In the genomic region with DNA sequence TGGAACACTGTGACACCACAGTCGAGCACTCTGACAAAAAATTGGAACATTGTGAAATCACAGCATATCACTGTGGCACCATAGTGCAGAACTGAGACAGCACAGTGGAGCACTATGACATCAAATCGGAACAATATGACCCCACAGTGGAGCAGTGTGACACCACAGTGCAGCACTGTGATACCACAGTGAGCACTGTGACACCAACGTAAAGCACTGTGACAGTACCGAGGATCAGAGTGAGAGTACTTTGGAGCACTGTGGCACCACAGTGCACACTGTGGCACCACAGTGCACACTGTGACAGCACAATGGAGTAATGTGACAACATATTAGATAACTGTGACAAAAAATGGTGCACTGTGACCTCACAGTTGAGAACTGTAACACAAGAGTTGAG, we compare ENCODE assay signal across 21 mouse cellular contexts.
A peak's percentile ranks its signal among the peaks of the same experiment; 100 is the strongest.
DNase-seq lines count a peak whose midpoint lies in the region; ATAC-seq and TF ChIP-seq lines count a peak whose summit lies in the region.
"Had no signal": no experiment of that assay in that cellular context is flagged by ENCODE, and none has a peak within 500 bp of the region (broad histone marks: within the 10 kb centered on the region; RNA-seq: fewer than 3 reads in every experiment).

No protein-coding gene starts in this region.

- DNase-seq in heart, adult 18-20 months: no peak
- peak; percentile 6 for DNase-seq in limb, embryonic 11.5 days (ENCODE audit: low spot score)
- DNase-seq in limb, embryonic 10.5 days (ENCODE audit: low spot score): no peak
- DNase-seq in midbrain, postnatal 0 days (ENCODE audit: low spot score): no peak
- no peak for DNase-seq in midbrain, embryonic 11.5 days (ENCODE audit: low spot score, missing footprints)
- DNase-seq in gastrocnemius, postnatal 36 days: no peak
- DNase-seq: adrenal gland, postnatal 36 days; cerebellum, adult 11-12 months; cerebellum, postnatal 25 days; embryo, embryonic 11 days; gastrocnemius, postnatal 14 days; kidney, adult 11 months; kidney, postnatal 10 days; liver, embryonic 13.5 days; right cerebral cortex, postnatal 14 days; spleen, adult 18-20 months; thymus, adult 2 months had no signal

- H3K9ac ChIP-seq in heart, embryonic 13.5 days: no peak overlapping the region
- no peak overlapping the region for H3K9ac ChIP-seq in limb, embryonic 11.5 days (ENCODE audit: low read length)
- H3K9ac ChIP-seq in midbrain, postnatal 0 days (replicated peaks; ENCODE audit: low read length, poor library complexity, severe bottlenecking): no peak overlapping the region
- no peak overlapping the region for H3K9ac ChIP-seq in midbrain, embryonic 11.5 days (ENCODE audit: low read length)
- no peak overlapping the region for H3K9ac ChIP-seq in stomach, embryonic 16.5 days (ENCODE audit: low read length)
- H3K9ac ChIP-seq: forebrain, embryonic 12.5 days; liver, embryonic 13.5 days; neural tube, embryonic 12.5 days had no signal

- peaks cover 51% of the 10 kb centered on the region for H3K9me3 ChIP-seq in heart, embryonic 13.5 days
- peaks cover 55% of the 10 kb centered on the region for H3K9me3 ChIP-seq in limb, embryonic 11.5 days (ENCODE audit: control insufficient read depth, low read length)
- peaks cover 51% of the 10 kb centered on the region for H3K9me3 ChIP-seq in limb, embryonic 10.5 days (replicated peaks)
- H3K9me3 ChIP-seq in midbrain, postnatal 0 days (ENCODE audit: low read length): peaks cover 49% of the 10 kb centered on the region
- peaks cover 51% of the 10 kb centered on the region for H3K9me3 ChIP-seq in midbrain, embryonic 11.5 days (ENCODE audit: control insufficient read depth, low read length)
- peaks cover 26% of the 10 kb centered on the region for H3K9me3 ChIP-seq in stomach, embryonic 16.5 days (replicated peaks; ENCODE audit: control insufficient read depth, low read length)

- no peak overlapping the region for H3K4me3 ChIP-seq in heart, embryonic 13.5 days
- no peak overlapping the region; the same call in 1 of the 2 replicates for H3K4me3 ChIP-seq in limb, embryonic 11.5 days (ENCODE audit: low read depth, low read length)
- no peak overlapping the region for H3K4me3 ChIP-seq in limb, embryonic 10.5 days
- H3K4me3 ChIP-seq in midbrain, postnatal 0 days (ENCODE audit: low read depth, low read length): no peak overlapping the region
- H3K4me3 ChIP-seq in midbrain, embryonic 11.5 days (ENCODE audit: low read depth, low read length): no peak overlapping the region
- no peak overlapping the region for H3K4me3 ChIP-seq in stomach, embryonic 16.5 days (replicated peaks; ENCODE audit: low read length)
- H3K4me3 ChIP-seq: forebrain, embryonic 12.5 days; liver, embryonic 13.5 days; neural tube, embryonic 12.5 days had no signal

- H3K4me2 ChIP-seq in heart, embryonic 13.5 days: no peak overlapping the region
- no peak overlapping the region for H3K4me2 ChIP-seq in limb, embryonic 11.5 days (ENCODE audit: low read depth, severe bottlenecking)
- no peak overlapping the region for H3K4me2 ChIP-seq in midbrain, postnatal 0 days (ENCODE audit: low read depth, low read length, poor library complexity, severe bottlenecking)
- no peak overlapping the region for H3K4me2 ChIP-seq in midbrain, embryonic 11.5 days
- H3K4me2 ChIP-seq in stomach, embryonic 16.5 days (ENCODE audit: low read depth, low read length): no peak overlapping the region
- H3K4me2 ChIP-seq: forebrain, embryonic 12.5 days; liver, embryonic 13.5 days; neural tube, embryonic 12.5 days had no signal

- WGBS in heart, embryonic 13.5 days: 57% methylated on average over 4 of the region's 4 CpGs
- 76% methylated on average over 4 of the region's 4 CpGs for WGBS in limb, embryonic 11.5 days
- WGBS in limb, embryonic 10.5 days: 87% methylated on average over 4 of the region's 4 CpGs
- 74% methylated on average over 4 of the region's 4 CpGs for WGBS in midbrain, postnatal 0 days
- WGBS in midbrain, embryonic 11.5 days: 77% methylated on average over 4 of the region's 4 CpGs
- WGBS in stomach, embryonic 16.5 days: 71% methylated on average over 4 of the region's 4 CpGs

- intact Hi-C loops in gastrocnemius, postnatal 36 days (cut with DNase I): no loop called here

- no peak overlapping the region for H3K27ac ChIP-seq in heart, embryonic 13.5 days (replicated peaks)
- H3K27ac ChIP-seq in limb, embryonic 11.5 days (replicated peaks; ENCODE audit: low read depth, low read length): no peak overlapping the region
- H3K27ac ChIP-seq in limb, embryonic 10.5 days: no peak overlapping the region
- no peak overlapping the region for H3K27ac ChIP-seq in midbrain, postnatal 0 days (ENCODE audit: low read depth, low read length)
- H3K27ac ChIP-seq in midbrain, embryonic 11.5 days (ENCODE audit: low read depth, low read length): no peak overlapping the region
- H3K27ac ChIP-seq in stomach, embryonic 16.5 days (ENCODE audit: low read length): no peak overlapping the region
- H3K27ac ChIP-seq: forebrain, embryonic 12.5 days; liver, embryonic 13.5 days; neural tube, embryonic 12.5 days had no signal

- ATAC-seq in heart, embryonic 13.5 days (ENCODE audit: extremely low read depth, insufficient number of reproducible peaks, low FRiP score, low TSS enrichment): peak; percentile 49; the same call in 1 of the 2 replicates
- peak; percentile 21; the same call in 1 of the 2 replicates for ATAC-seq in limb, embryonic 11.5 days (ENCODE audit: insufficient number of reproducible peaks, low FRiP score, low TSS enrichment, low read depth)
- peak; percentile 61; the same call in 1 of the 2 replicates for ATAC-seq in midbrain, postnatal 0 days (ENCODE audit: low FRiP score)
- ATAC-seq in midbrain, embryonic 11.5 days (ENCODE audit: low FRiP score): no peak
- ATAC-seq in stomach, embryonic 16.5 days (ENCODE audit: insufficient read depth, low FRiP score): peak; percentile 28; the same call in 1 of the 2 replicates

- TF ChIP-seq CTCF in midbrain, postnatal 0 days (IDR thresholded peaks at IDR 0.05): no peak

- no peaks in the 10 kb centered on the region for H3K36me3 ChIP-seq in heart, embryonic 13.5 days
- H3K36me3 ChIP-seq in limb, embryonic 11.5 days (ENCODE audit: control insufficient read depth, insufficient read depth, low read length): no peaks in the 10 kb centered on the region
- H3K36me3 ChIP-seq in limb, embryonic 10.5 days: no peaks in the 10 kb centered on the region
- no peaks in the 10 kb centered on the region for H3K36me3 ChIP-seq in midbrain, postnatal 0 days (ENCODE audit: insufficient read depth, low read length)
- H3K36me3 ChIP-seq in midbrain, embryonic 11.5 days (ENCODE audit: control insufficient read depth, insufficient read depth, low read length): no peaks in the 10 kb centered on the region
- no peaks in the 10 kb centered on the region for H3K36me3 ChIP-seq in stomach, embryonic 16.5 days (ENCODE audit: control insufficient read depth, insufficient read depth, low read length)
- H3K36me3 ChIP-seq: forebrain, embryonic 12.5 days; liver, embryonic 13.5 days; neural tube, embryonic 12.5 days had no signal

- H3K27me3 ChIP-seq in heart, embryonic 13.5 days (replicated peaks): no peaks in the 10 kb centered on the region
- no peaks in the 10 kb centered on the region for H3K27me3 ChIP-seq in limb, embryonic 11.5 days (ENCODE audit: control insufficient read depth, insufficient read depth, low read length)
- no peaks in the 10 kb centered on the region for H3K27me3 ChIP-seq in limb, embryonic 10.5 days (ENCODE audit: low read depth, poor library complexity, severe bottlenecking)
- H3K27me3 ChIP-seq in midbrain, postnatal 0 days (ENCODE audit: insufficient read depth, low read length): no peaks in the 10 kb centered on the region
- no peaks in the 10 kb centered on the region for H3K27me3 ChIP-seq in midbrain, embryonic 11.5 days (ENCODE audit: control insufficient read depth, insufficient read depth, low read length)
- no peaks in the 10 kb centered on the region for H3K27me3 ChIP-seq in stomach, embryonic 16.5 days (ENCODE audit: control insufficient read depth, insufficient read depth, low read length)
- H3K27me3 ChIP-seq: forebrain, embryonic 12.5 days; liver, embryonic 13.5 days; neural tube, embryonic 12.5 days had no signal

- H3K4me1 ChIP-seq in heart, embryonic 13.5 days: no peaks in the 10 kb centered on the region
- H3K4me1 ChIP-seq in limb, embryonic 11.5 days (ENCODE audit: control insufficient read depth, insufficient read depth, low read length): no peaks in the 10 kb centered on the region
- H3K4me1 ChIP-seq in limb, embryonic 10.5 days: no peaks in the 10 kb centered on the region
- no peaks in the 10 kb centered on the region for H3K4me1 ChIP-seq in midbrain, postnatal 0 days (ENCODE audit: insufficient read depth, low read length)
- no peaks in the 10 kb centered on the region for H3K4me1 ChIP-seq in midbrain, embryonic 11.5 days (ENCODE audit: control insufficient read depth, insufficient read depth, low read length)
- no peaks in the 10 kb centered on the region for H3K4me1 ChIP-seq in stomach, embryonic 16.5 days (ENCODE audit: control insufficient read depth, insufficient read depth, low read length)
- H3K4me1 ChIP-seq: forebrain, embryonic 12.5 days; liver, embryonic 13.5 days; neural tube, embryonic 12.5 days had no signal
